Mouse (Mus musculus): ENCODE results near the gene Cdc73.
A peak's percentile ranks its signal among the peaks of the same experiment; 100 is the strongest.
"Not testable (repeated sequence)": the region's sequence is repeated elsewhere in the genome, so short reads cannot be mapped to it uniquely, and the experiment has no call there.

Gene Cdc73

GRCm38 (mm10) chr1:143702741-143703262 is at the start of gene Cdc73:
TSS of gene Cdc73 (minus strand) at chr1:143702893.
- peak; percentile 41 for DNase-seq (ENCODE audit: extremely low read depth, low read depth)

GRCm38 (mm10) chr1:143745871-143746270 is 43.2 kb upstream of the Cdc73 start:
- no peak for DNase-seq (ENCODE audit: extremely low read depth, low read depth)

GRCm38 (mm10) chr1:143742186-143742585 is 39.5 kb upstream of the Cdc73 start:
- no peak for DNase-seq (ENCODE audit: extremely low read depth, low read depth)

GRCm38 (mm10) chr1:143741331-143741730 is 38.6 kb upstream of the Cdc73 start:
- peak; percentile 68 for DNase-seq (ENCODE audit: extremely low read depth, low read depth)

DNA sequence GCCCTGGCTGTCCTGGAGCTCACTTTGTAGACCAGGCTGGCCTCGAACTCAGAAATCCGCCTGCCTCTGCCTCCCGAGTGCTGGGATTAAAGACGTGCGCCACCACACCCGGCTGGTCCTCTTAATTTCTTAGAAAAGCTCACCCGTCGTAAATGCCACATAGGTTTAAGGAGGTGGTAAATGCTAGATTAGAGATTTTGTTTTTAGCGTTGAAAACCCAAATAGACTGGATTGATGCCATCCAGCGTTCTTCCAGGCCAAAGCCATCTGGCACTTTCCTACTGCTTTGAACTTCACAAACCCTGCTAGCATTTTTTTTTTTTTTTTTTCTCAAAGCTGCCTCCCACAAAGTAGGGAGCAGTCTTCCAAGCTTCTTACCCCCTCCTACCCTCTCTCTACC is 37.9 kb upstream of the Cdc73 start:
- no peak for DNase-seq (ENCODE audit: extremely low read depth, low read depth)

DNA sequence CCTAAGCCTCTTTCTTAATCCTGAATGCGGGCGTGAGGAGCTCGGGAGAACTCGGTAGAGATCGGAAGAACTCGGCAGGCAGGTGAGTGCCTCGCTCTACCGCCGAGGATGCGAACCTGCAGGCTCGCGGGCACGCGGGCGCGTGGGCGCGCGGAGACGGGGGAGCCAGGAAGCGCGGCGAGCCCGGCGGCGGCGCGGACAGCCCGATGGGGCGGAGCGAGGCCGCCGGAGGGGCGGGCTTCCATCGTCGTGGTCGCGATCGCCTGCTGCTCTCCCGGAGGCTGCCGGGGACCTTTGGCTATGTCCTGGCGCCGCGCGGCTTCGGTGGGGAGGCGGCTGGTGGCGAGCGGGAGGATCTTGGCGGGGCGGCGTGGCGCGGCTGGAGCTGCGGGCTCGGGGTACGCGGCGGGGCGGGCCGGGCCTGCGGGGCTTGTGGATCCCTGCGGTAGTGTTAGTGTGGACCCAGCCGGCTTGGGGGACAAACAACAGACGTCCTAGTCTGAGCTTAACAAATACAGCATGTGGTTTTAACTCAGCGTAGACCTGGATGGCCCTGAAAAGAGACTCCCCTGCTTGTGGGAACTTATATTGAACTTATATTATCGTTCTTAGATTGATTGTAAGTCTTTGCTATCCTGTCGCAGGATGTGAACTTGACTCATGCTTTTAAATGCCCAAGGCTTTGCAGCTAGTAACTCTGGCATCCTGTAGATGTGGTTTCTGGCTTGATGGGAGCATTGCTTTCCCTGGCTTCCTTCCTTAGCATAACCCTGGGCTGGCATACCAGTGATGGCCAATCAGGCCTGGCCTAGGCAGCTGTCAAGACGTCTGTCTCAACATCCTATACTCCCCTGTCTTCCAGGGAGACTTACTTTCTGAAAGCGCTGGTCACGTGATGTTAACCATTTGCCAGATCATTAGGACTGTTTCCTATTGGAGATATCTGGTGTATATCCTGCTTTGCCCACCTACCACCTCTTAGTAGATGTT is 37.0 kb upstream of the Cdc73 start:
- peak; percentile 92 for DNase-seq (ENCODE audit: extremely low read depth, low read depth)

GRCm38 (mm10) chr1:143738811-143739210 is 36.1 kb upstream of the Cdc73 start:
- peak; percentile 31 for DNase-seq (ENCODE audit: extremely low read depth, low read depth)

DNA sequence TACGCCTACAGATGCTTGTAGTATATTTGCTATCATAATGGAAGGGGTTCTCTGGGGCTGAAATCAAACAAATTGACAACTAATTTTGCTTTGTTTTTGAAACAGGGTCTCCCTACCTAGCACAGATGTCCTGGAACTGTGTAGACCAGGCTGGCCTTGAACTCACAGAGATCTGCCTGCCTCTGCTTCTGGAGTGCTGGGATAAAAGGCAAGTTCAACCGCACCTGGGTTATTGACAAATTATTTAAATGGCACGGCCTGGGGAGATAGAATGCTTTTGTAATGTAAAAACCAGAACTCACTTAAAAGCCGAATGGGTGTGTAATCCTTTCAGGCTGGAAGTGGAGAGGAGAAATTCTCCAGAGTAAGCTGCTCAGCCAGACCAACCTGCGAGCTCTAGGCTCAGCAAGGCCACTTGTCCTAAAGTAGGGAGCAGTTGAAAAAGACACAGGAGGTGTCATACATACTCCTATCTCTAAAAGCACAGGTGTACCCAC is 31.3 kb upstream of the Cdc73 start:
- DNase-seq (ENCODE audit: extremely low read depth, low read depth): no peak

- DNase-seq (ENCODE audit: extremely low read depth, low read depth): no peak
Measured at GRCm38 (mm10) chr1:143731691-143732090, 29.0 kb upstream of the Cdc73 start.

- DNase-seq (ENCODE audit: extremely low read depth, low read depth): peak; percentile 60
Measured at GRCm38 (mm10) chr1:143730899-143731298, 28.2 kb upstream of the Cdc73 start.

DNA sequence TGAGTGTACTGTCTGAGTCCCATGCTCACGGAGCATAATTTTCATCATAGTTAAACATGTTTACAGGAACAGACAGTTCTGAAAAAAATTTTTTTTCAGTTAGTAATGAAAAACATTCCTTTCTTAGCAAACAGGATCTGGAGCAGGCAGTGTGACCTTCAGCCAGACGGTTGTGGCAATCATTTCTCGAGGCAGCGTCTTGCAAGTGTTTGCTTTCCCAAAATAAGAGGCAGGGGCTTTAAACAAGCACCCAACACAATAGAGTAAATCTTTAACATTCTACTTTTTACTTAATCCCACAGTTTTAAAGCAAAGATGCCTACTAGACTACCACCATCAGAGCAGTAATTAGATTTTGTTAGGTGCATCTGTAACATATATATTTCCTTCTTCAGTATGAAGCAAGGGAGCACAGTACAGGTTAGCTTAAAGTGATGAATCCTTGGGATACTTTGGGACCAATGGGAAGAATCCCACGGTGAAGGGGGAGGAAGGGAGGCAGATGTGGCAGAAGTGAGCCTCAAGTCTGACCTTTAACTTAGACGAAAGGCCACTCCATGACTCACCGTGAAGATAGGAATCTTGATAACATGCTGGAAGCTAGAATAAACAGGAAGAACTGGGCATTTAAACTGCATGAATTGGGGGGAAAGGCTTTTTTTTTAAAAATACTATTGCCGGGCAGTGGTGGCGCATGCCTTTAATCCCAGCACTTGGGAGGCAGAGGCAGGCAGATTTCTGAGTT is 25.2 kb upstream of the Cdc73 start:
- DNase-seq (ENCODE audit: extremely low read depth, low read depth): no peak

DNA sequence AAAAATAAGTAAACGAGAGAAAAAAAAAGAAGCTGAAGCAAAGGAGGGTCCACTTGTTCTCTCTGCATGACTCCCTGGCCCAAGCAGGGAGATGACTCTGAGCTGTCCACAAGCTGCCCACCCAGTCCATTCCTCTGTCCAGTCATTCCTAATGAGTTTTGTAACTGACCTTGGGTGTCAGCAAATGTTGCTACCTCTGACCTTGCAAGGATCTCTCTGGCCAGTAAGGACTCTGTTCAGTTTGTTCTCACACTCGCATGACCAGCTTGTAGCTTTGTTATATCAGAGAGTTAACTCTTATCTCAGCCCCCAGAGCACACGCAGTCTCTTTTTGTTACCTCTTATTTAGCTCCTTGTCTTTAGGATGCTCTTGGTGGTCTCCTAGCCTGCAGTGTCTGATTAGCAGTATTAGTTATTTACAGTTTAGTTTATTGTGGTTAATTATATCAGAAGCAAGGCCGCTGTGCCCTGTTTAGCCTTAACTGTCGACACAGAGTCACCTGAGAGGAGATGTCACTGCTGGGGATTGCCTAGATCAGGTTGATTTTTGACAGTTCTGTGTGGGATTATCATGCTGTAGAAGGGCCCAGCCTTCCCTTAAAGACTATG is 21.9 kb upstream of the Cdc73 start:
- no peak for DNase-seq (ENCODE audit: extremely low read depth, low read depth)

GRCm38 (mm10) chr1:143716038-143716437 is 13.3 kb upstream of the Cdc73 start, which contains the start of gene Glrx2:
TSS of gene Glrx2 (plus strand) at chr1:143716338.
- DNase-seq (ENCODE audit: extremely low read depth, low read depth): not testable (repeated sequence)

DNA sequence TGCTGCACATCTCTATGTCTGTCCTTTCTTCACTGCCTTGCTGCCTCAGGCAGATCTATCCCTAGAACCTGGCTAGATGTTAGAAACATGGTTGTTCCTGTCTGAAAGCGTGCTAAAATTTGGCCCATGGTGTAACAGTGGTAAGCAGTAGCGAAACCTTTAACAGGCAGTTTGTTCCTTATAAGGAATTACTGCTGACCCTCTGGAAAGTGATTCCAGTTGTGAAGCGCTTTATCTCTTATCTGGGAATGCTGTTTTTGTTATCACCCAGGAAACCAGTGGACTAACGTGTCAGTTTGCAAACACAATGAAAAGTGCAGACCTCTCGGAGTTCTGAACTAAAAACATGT is 7.9 kb upstream of the Cdc73 start:
- DNase-seq (ENCODE audit: extremely low read depth, low read depth): no peak

DNA sequence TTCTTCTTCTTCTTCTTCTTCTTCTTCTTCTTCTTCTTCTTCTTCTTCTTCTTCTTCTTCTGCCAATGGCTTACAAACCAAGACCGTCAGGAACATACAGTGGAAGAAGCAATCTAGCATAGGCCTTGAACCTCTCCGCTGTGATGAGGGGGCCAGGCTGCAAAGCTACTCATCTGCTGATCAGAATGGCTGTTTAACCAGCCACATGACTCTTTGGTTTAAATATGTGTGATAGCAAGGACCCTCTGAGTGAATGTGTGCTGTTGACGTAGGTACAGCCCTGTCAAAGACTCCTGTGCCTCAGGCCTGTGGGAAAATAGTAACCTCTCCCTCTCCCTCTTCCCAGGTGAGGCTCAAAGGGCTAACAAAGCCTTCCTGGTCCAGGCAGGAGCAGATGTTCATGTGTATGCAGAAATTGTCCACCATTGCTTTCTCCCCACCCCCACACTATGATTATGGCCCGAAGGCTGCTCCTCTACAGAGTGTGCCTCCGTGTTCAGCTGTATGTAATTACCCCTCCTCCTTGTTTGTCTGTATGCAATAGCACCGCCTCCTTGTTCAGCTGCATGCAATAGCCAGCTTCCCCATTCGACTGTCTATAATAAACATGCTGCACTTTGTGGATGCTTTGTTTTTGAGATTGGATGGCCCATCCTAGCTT is 7.4 kb upstream of the Cdc73 start:
- DNase-seq (ENCODE audit: extremely low read depth, low read depth): no peak

- no peak for DNase-seq (ENCODE audit: extremely low read depth, low read depth)
Measured at GRCm38 (mm10) chr1:143708361-143708760, 5.7 kb upstream of the Cdc73 start.

GRCm38 (mm10) chr1:143707006-143707405 is 4.3 kb upstream of the Cdc73 start:
- no peak for DNase-seq (ENCODE audit: extremely low read depth, low read depth)

DNA sequence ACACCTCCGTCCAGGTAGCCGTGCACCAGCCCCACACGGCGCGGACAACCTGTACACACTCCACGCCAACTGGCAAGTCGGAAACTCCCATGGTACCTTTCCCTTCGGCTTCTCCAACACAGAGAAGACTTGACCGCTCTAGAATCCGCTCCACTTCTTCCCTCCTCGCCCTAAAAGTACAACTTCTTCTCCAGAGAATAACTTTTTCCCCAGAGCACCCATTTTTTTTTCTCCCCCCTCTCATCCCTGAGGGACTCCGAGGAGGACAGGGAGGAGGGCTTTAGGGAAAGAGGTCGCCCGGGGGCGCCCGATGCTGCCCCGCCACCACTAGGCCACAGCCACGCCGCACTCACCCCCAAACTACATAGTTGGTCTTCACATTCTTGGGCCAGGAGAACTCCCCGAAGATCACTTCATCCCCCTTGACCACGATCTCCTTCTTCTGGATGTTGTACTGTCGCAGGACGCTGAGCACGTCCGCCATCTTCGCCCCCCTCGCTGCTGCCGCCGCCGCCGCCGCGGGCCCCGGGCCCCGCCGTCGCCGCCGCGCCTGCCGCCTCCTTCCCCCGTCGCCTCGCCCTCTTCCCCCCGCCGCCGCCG is 452 bp downstream of the Cdc73 start:
- peak; percentile 19 for DNase-seq (ENCODE audit: extremely low read depth, low read depth)

DNA sequence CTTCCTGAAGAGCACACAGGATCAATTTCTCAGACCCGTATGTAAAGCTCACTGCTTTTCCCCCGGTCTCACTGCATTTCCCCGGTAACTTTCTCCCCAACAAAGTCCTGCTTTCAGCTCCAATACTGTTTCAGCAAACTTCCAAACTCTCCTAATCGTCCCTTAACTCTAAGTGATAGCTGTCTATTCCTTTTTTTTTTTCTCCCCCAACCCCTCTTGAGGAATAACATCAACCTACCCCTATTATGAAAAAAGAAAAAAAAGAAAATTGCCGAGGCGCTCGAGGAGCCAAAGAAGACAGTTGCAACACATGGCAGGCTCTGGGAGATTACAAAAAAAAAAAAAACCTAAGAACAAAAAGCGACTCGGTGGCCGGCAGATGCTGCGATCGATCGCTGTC is 957 bp downstream of the Cdc73 start:
- DNase-seq (ENCODE audit: extremely low read depth, low read depth): no peak

GRCm38 (mm10) chr1:143684849-143685248 is 17.8 kb downstream of the Cdc73 start:
- no peak for DNase-seq (ENCODE audit: extremely low read depth, low read depth)

- DNase-seq (ENCODE audit: extremely low read depth, low read depth): no peak
Measured at GRCm38 (mm10) chr1:143681108-143681507, 21.6 kb downstream of the Cdc73 start.
